Mouse (Mus musculus) mature B cell (primary cell): ENCODE results near the gene Pla2g2d.

Experiments used
- in situ Hi-C: fragments of 300-500 bp; cut with MboI; formaldehyde crosslinking; loops from 2 replicates; pipeline ENCODE4 v1.14.3; 2019

The Pla2g2d gene

GRCm38 (mm10) chr4:138775435-138775834 lies at the start of gene Pla2g2d:
Gene Pla2g2d, plus strand, starts transcription at chr4:138775735.
- in situ Hi-C loops: no loop called here

GRCm38 (mm10) chr4:138725751-138726150 lies 49.8 kb upstream of the Pla2g2d start:
- in situ Hi-C loops: no loop called here

DNA sequence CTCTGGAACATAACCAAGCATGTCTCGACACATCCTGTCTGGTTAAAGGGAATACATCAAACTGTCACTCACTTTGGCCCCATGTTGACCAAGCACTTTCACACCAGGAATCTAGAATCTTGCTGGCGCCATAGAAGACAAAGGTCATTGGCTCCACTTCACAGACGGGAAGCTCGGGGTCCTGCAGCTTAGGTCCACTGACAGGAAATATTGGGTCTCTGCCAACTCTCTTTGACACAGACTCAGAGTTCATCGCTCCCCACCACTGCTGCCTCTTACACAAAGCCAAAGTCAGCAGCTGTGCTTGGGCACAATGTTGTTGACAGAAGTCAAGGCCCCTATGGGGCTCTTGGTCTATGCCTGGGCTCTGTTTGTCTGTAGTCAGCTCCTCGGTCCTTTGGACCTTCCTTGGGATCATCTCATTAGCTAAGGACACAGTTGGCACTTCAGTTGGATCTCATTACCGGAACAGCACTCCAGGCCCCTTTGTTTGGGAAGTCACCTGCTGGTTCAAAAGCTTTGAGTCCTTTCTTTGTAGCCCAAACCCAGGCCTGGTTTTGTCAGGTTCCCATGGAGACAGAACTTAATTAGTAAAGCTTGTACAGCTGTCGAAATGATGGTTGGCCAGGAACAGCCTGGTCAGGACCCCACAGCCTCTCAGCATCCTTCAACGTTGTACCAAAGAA lies 46.4 kb upstream of the Pla2g2d start:
- in situ Hi-C loops: no loop called here

DNA sequence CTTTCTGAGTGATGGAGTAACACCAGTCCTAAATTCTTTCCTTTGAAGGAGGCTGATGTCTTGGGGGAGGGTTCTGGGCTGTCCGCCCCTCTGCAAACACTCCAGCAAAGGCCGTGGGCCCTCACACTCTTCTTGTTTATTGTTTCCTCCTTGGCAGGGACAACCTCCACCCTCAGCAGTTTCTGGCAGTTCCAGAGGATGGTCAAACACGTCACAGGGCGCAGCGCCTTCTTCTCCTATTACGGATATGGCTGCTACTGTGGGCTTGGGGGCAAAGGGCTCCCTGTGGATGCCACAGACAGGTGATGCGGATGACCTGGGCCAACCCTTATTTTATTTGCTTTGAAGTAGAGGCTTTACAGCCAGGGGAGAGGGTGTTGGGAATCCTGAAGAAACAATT lies 41.4 kb upstream of the Pla2g2d start:
- in situ Hi-C loops: no loop called here

DNA sequence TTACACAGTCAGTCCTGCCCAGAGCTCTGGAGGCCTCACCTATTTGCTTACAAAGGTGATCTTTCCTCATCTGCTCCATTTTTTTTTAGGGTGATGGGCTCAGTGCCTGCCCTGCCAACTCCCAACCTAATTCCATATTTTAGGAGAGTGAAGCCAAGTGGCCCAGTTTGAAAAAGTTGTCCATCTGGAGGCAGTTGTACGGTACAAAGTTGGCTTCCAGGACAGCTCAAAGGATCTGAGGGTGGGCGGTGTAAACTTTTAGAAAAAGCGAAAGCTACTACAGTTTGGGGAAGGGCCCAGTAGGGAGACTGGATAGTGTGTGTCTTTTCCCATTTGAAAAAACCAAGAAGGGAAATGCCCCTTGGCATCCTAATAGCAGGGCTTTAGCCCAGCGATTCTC lies 40.7 kb upstream of the Pla2g2d start:
- in situ Hi-C loops: no loop called here

GRCm38 (mm10) chr4:138737031-138737430 lies 38.5 kb upstream of the Pla2g2d start, which contains the start of gene Ubxn10:
Gene Ubxn10, minus strand, starts transcription at chr4:138737167.
- in situ Hi-C loops: no loop called here

DNA sequence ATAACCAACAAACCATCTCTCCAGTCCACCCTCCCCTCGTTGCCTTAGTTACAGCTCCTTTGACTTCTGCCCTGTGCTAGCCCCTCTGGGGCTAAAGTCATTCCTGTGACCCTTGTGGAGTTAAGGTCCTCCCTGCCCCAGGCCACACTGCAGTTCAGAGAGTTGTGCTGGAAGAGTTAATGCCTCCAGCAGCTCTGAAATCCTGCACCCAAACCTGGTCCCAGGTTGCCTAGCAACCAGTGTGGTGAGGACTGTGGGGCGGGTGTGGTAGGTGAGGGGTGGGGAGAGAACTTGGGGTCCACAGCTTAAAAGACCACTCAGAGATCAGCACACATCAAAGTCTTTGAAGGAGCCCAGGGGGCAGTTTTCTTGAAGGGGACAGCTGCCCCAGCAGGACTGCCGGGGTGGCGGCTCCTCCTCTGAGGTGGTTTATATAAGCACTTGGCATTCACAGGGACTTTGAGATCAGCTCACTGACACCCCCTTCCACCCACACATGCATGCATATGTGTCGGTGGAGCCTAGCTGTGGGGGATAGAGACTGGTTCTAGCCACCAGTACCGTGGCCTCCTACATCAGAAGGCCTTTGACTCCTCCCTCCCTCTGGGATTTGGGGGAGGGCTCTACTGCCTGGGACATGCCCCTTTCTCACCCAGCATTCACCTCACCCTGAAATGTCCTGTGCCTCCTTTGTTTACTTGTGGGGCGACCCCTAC lies 36.2 kb upstream of the Pla2g2d start:
- in situ Hi-C loops: no loop called here

DNA sequence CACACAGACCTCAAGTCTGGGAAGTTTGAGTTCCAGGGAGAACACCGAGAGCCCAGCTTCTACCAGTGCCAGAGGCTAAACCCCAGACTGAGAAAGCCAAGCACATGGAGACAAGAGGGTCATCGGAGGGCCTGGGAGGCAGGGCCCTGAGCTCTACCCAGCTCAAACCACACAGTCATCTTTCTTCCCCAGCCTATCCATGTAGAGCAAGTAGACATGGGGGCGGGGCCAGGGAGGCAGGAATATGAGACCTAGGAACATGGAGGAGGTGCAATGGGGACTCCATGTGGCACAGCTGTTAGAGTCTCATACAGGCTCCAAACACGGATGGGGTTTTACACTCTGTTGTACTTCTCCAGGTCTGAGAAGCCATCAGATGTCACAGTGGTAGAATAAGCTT lies 29.7 kb upstream of the Pla2g2d start:
- in situ Hi-C loops: no loop called here

GRCm38 (mm10) chr4:138746866-138747265 lies 28.7 kb upstream of the Pla2g2d start:
- in situ Hi-C loops: no loop called here

GRCm38 (mm10) chr4:138747851-138748250 lies 27.7 kb upstream of the Pla2g2d start:
- in situ Hi-C loops: no loop called here

- in situ Hi-C loops: no loop called here
Measured at GRCm38 (mm10) chr4:138748369-138749072, 27.0 kb upstream of the Pla2g2d start.

GRCm38 (mm10) chr4:138752603-138753002 lies 22.9 kb upstream of the Pla2g2d start:
- in situ Hi-C loops: no loop called here

DNA sequence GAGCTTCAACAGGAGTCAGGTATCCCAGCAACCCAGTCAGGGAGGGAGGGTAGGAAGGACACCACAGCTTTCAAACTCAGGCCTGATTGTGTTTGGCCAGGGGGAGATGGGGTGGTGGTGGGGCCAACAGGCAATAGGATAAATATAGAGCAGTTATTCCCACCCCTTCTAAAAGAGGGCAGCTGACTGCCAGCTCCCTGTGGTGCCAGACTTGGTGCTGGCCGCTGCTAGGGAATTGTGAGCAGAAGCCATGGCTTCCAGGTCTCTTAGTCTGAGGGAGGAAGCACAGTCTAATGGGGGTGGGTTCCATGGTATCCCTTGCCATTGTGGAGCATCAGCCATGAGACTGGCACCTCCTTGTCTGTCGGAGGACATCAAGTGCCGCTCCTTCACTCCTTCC lies 21.9 kb upstream of the Pla2g2d start:
- in situ Hi-C loops: no loop called here

GRCm38 (mm10) chr4:138754432-138754831 lies 21.1 kb upstream of the Pla2g2d start:
- in situ Hi-C loops: no loop called here

GRCm38 (mm10) chr4:138755439-138755838 lies 20.1 kb upstream of the Pla2g2d start:
- in situ Hi-C loops: no loop called here

GRCm38 (mm10) chr4:138755983-138756382 lies 19.6 kb upstream of the Pla2g2d start:
- in situ Hi-C loops: no loop called here

DNA sequence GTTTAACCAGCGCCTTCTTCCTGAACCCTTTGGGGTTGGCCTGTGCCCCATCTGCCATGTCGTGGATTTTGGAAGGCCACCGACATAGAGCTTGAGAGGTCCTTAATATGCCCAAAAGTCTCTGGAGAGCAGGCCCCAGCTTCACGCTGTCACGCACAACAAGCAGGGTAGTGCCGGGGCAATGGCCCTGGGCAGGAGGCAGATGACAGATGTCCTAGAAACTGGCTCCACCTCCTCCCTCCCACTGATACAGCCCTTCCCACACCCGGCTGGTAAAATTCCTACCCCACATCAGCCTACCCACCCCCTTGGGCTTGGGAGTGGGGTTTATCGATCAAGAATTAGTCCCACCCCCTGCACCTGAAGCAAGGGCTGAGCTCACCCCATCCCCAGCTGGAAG lies 18.1 kb upstream of the Pla2g2d start, which contains the start of gene Pla2g2f:
Gene Pla2g2f (minus strand): TSS at position 211 of the 400 bp plus-strand sequence.
- in situ Hi-C loops: no loop called here

DNA sequence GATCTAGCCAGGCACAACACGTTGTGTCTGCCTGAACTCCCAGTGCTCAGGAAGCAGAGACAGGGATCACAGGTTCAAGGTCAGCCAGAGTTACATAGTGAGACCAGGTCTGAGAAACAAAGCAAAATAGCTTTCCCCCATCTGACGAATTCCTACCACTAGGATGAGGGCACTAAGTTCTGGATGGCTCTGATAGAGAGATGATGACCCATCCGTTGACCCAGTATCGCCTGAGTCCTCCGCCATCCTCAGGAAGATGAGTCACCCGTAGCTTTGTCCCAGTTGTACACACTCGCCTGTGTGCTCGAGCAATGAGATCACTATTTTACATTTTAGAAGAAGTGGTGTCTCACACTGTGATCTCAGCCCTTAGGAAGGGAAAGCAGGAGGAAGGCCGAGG lies 13.3 kb upstream of the Pla2g2d start:
- in situ Hi-C loops: no loop called here

- in situ Hi-C loops: no loop called here
Measured at GRCm38 (mm10) chr4:138771970-138772369, 3.6 kb upstream of the Pla2g2d start.

DNA sequence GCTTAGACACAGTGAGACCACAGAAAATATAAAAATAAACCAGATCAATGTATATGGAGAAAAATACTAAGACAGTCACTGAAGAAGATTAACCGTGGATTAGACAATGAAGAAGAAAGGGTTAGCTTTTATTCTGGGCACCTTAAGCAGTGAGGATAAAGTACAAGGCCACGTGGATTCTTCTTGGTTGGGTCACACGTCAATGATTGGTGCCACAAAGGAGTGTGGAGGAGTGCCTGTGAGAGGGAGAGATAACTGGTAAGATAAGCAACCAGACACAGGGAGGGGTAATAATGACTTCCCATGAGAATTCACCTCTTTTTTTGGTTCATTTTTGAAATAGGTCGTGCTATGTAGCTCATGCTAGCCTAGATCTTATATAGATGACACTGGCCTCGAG lies 3.1 kb upstream of the Pla2g2d start:
- in situ Hi-C loops: no loop called here

GRCm38 (mm10) chr4:138777417-138778407 lies 2.2 kb downstream of the Pla2g2d start:
- in situ Hi-C loops: no loop called here

- in situ Hi-C loops: no loop called here
Measured at GRCm38 (mm10) chr4:138780300-138780699, 4.8 kb downstream of the Pla2g2d start.
